Mouse (Mus musculus): ENCODE measurements around the gene Klhl30. TPM values are rescaled to one million over a fixed set of nuclear protein-coding genes. Genes with fewer than 3 reads are reported as not detected.

The Klhl30 gene
- polyA plus RNA-seq (2015; fragmentation: Nextera tagmentation; extraction: Ambion mirVana), result 0.11 and 0.13 TPM in 2 replicates

- H3K27ac ChIP-seq (ENCODE audit: low read length), result no peak within 1 kb of the TSS
- no peaks in the 10 kb centered on the region for H3K36me3 ChIP-seq (ENCODE audit: control insufficient read depth, insufficient read depth, low read length)
- H3K4me2 ChIP-seq (ENCODE audit: low read length), result no peak within 1 kb of the TSS
- ATAC-seq, result no peak
- H3K4me1 ChIP-seq (ENCODE audit: control insufficient read depth, insufficient read depth, low read length), result no peaks in the 10 kb centered on the region
- H3K27me3 ChIP-seq (ENCODE audit: control insufficient read depth, insufficient read depth, low read depth, low read length), result peaks cover 8% of the 10 kb centered on the region
- no peak within 1 kb of the TSS for H3K9ac ChIP-seq (ENCODE audit: low read depth, low read length)
- no peak within 1 kb of the TSS for H3K4me3 ChIP-seq (ENCODE audit: low read depth, low read length)
- H3K9me3 ChIP-seq (replicated peaks; ENCODE audit: control insufficient read depth, low read length, poor library complexity, severe bottlenecking), result no peaks in the 10 kb centered on the region
- WGBS, result 63% methylated on average over 4 of the region's 4 CpGs
Measured at GRCm38 (mm10) chr1:91350841-91351240, at the start of gene Klhl30. Gene Klhl30 (plus strand): TSS chr1:91351016.

- no peak for ATAC-seq
- Histone ChIP-seq H3K4me1 (ENCODE audit: control insufficient read depth, insufficient read depth, low read length) (peaks cover 8% of the 10 kb centered on the region; the same call in 1 of the 2 replicates), H3K27ac (ENCODE audit: low read length) (no peak overlapping the region), H3K27me3 (ENCODE audit: control insufficient read depth, insufficient read depth, low read depth, low read length) (no peaks in the 10 kb centered on the region), H3K9ac (ENCODE audit: low read depth, low read length) (no peak overlapping the region), H3K4me2 (ENCODE audit: low read length) (no peak overlapping the region), H3K36me3 (ENCODE audit: control insufficient read depth, insufficient read depth, low read length) (peaks cover 9% of the 10 kb centered on the region), H3K4me3 (ENCODE audit: low read depth, low read length) (no peak overlapping the region), H3K9me3 (replicated peaks; ENCODE audit: control insufficient read depth, low read length, poor library complexity, severe bottlenecking) (no peaks in the 10 kb centered on the region)
- WGBS, result 94% methylated on average over 3 of the region's 3 CpGs
Measured at GRCm38 (mm10) chr1:91301206-91301920, 49.5 kb upstream of the Klhl30 start.

GRCm38 (mm10) chr1:91302021-91302420 lies 48.8 kb upstream of the Klhl30 start:
- Histone ChIP-seq H3K9ac (ENCODE audit: low read depth, low read length) (no peak overlapping the region), H3K4me2 (ENCODE audit: low read length) (no peak overlapping the region), H3K27ac (ENCODE audit: low read length) (no peak overlapping the region), H3K27me3 (ENCODE audit: control insufficient read depth, insufficient read depth, low read depth, low read length) (no peaks in the 10 kb centered on the region), H3K4me3 (ENCODE audit: low read depth, low read length) (no peak overlapping the region), H3K36me3 (ENCODE audit: control insufficient read depth, insufficient read depth, low read length) (peaks cover 9% of the 10 kb centered on the region), H3K9me3 (replicated peaks; ENCODE audit: control insufficient read depth, low read length, poor library complexity, severe bottlenecking) (no peaks in the 10 kb centered on the region), H3K4me1 (ENCODE audit: control insufficient read depth, insufficient read depth, low read length) (peaks cover 8% of the 10 kb centered on the region; the same call in 1 of the 2 replicates)
- no peak for ATAC-seq
- 96% methylated on average over 3 of the region's 3 CpGs for WGBS

GRCm38 (mm10) chr1:91304621-91305020 lies 46.2 kb upstream of the Klhl30 start:
- WGBS, result 92% methylated on average over 4 of the region's 4 CpGs
- no peak overlapping the region for H3K27ac ChIP-seq (ENCODE audit: low read length)
- H3K9ac ChIP-seq (ENCODE audit: low read depth, low read length), result no peak overlapping the region
- peaks cover 20% of the 10 kb centered on the region for H3K36me3 ChIP-seq (ENCODE audit: control insufficient read depth, insufficient read depth, low read length)
- no peaks in the 10 kb centered on the region for H3K4me1 ChIP-seq (ENCODE audit: control insufficient read depth, insufficient read depth, low read length)
- H3K9me3 ChIP-seq (replicated peaks; ENCODE audit: control insufficient read depth, low read length, poor library complexity, severe bottlenecking), result no peaks in the 10 kb centered on the region
- H3K4me2 ChIP-seq (ENCODE audit: low read length), result no peak overlapping the region
- H3K4me3 ChIP-seq (ENCODE audit: low read depth, low read length), result no peak overlapping the region
- no peak for ATAC-seq
- H3K27me3 ChIP-seq (ENCODE audit: control insufficient read depth, insufficient read depth, low read depth, low read length), result no peaks in the 10 kb centered on the region

- Histone ChIP-seq H3K4me3 (ENCODE audit: low read depth, low read length) (no peak overlapping the region), H3K36me3 (ENCODE audit: control insufficient read depth, insufficient read depth, low read length) (peaks cover 20% of the 10 kb centered on the region), H3K27me3 (ENCODE audit: control insufficient read depth, insufficient read depth, low read depth, low read length) (no peaks in the 10 kb centered on the region), H3K27ac (ENCODE audit: low read length) (no peak overlapping the region), H3K4me1 (ENCODE audit: control insufficient read depth, insufficient read depth, low read length) (no peaks in the 10 kb centered on the region; the same call in 1 of the 2 replicates), H3K9me3 (replicated peaks; ENCODE audit: control insufficient read depth, low read length, poor library complexity, severe bottlenecking) (no peaks in the 10 kb centered on the region), H3K4me2 (ENCODE audit: low read length) (no peak overlapping the region), H3K9ac (ENCODE audit: low read depth, low read length) (no peak overlapping the region)
- ATAC-seq, result no peak
- WGBS, result 94% methylated on average over 13 of the region's 13 CpGs
Measured at GRCm38 (mm10) chr1:91309366-91310085, 41.3 kb upstream of the Klhl30 start.

GRCm38 (mm10) chr1:91312273-91312672 lies 38.5 kb upstream of the Klhl30 start:
- no peaks in the 10 kb centered on the region for H3K9me3 ChIP-seq (replicated peaks; ENCODE audit: control insufficient read depth, low read length, poor library complexity, severe bottlenecking)
- no peak for ATAC-seq
- H3K4me3 ChIP-seq (ENCODE audit: low read depth, low read length), result no peak overlapping the region
- peaks cover 9% of the 10 kb centered on the region; the same call in 1 of the 2 replicates for H3K36me3 ChIP-seq (ENCODE audit: control insufficient read depth, insufficient read depth, low read length)
- 99% methylated on average over 4 of the region's 4 CpGs for WGBS
- no peak overlapping the region for H3K4me2 ChIP-seq (ENCODE audit: low read length)
- no peak overlapping the region for H3K9ac ChIP-seq (ENCODE audit: low read depth, low read length)
- H3K4me1 ChIP-seq (ENCODE audit: control insufficient read depth, insufficient read depth, low read length), result no peaks in the 10 kb centered on the region; the same call in 1 of the 2 replicates
- H3K27ac ChIP-seq (ENCODE audit: low read length), result no peak overlapping the region
- H3K27me3 ChIP-seq (ENCODE audit: control insufficient read depth, insufficient read depth, low read depth, low read length), result no peaks in the 10 kb centered on the region

- Histone ChIP-seq H3K4me2 (ENCODE audit: low read length) (no peak overlapping the region), H3K27ac (ENCODE audit: low read length) (no peak overlapping the region), H3K4me3 (ENCODE audit: low read depth, low read length) (no peak overlapping the region), H3K9me3 (replicated peaks; ENCODE audit: control insufficient read depth, low read length, poor library complexity, severe bottlenecking) (no peaks in the 10 kb centered on the region), H3K4me1 (ENCODE audit: control insufficient read depth, insufficient read depth, low read length) (no peaks in the 10 kb centered on the region; the same call in 1 of the 2 replicates), H3K36me3 (ENCODE audit: control insufficient read depth, insufficient read depth, low read length) (peaks cover 9% of the 10 kb centered on the region; the same call in 1 of the 2 replicates), H3K9ac (ENCODE audit: low read depth, low read length) (no peak overlapping the region), H3K27me3 (ENCODE audit: control insufficient read depth, insufficient read depth, low read depth, low read length) (no peaks in the 10 kb centered on the region)
- WGBS, result 34% methylated on average over 5 of the region's 5 CpGs
- no peak for ATAC-seq
Measured at GRCm38 (mm10) chr1:91313251-91313650, 37.6 kb upstream of the Klhl30 start.

GRCm38 (mm10) chr1:91317656-91318055 lies 33.2 kb upstream of the Klhl30 start:
- 92% methylated on average over 6 of the region's 6 CpGs for WGBS
- H3K4me2 ChIP-seq (ENCODE audit: low read length), result no peak overlapping the region
- ATAC-seq, result no peak
- no peak overlapping the region for H3K9ac ChIP-seq (ENCODE audit: low read depth, low read length)
- no peaks in the 10 kb centered on the region; the same call in 1 of the 2 replicates for H3K36me3 ChIP-seq (ENCODE audit: control insufficient read depth, insufficient read depth, low read length)
- H3K4me1 ChIP-seq (ENCODE audit: control insufficient read depth, insufficient read depth, low read length), result no peaks in the 10 kb centered on the region; the same call in 1 of the 2 replicates
- H3K9me3 ChIP-seq (replicated peaks; ENCODE audit: control insufficient read depth, low read length, poor library complexity, severe bottlenecking), result no peaks in the 10 kb centered on the region
- H3K4me3 ChIP-seq (ENCODE audit: low read depth, low read length), result no peak overlapping the region
- H3K27ac ChIP-seq (ENCODE audit: low read length), result no peak overlapping the region
- H3K27me3 ChIP-seq (ENCODE audit: control insufficient read depth, insufficient read depth, low read depth, low read length), result no peaks in the 10 kb centered on the region
